Mouse (Mus musculus) heart, adult 2 months (tissue): ENCODE results near the gene Zdhhc6. TPM values are rescaled to one million over a fixed set of nuclear protein-coding genes. Genes with fewer than 3 reads are reported as not detected.
A peak's percentile ranks its signal among the peaks of the same experiment; 100 is the strongest.

ENCODE experiments used
- DNase-seq, 2 experiments: peaks; one replicate each; pipeline ENCODE4 v3.0.0; 2021
- H3K27ac ChIP-seq: fragments of 200-600 bp; 2 replicates; pipeline ENCODE4 v1.8.1; 2022
- H3K27me3 ChIP-seq: fragments of 200-500 bp; 2 replicates; pipeline ENCODE4 v1.6.1; 2012; ENCODE audit warnings: mild to moderate bottlenecking, low read length, inconsistent platforms, mixed read lengths; ENCODE audit not compliant: control insufficient read depth, insufficient read depth
- H3K36me3 ChIP-seq: fragments of 200-500 bp; 2 replicates; pipeline ENCODE4 v1.6.1; 2012; ENCODE audit warnings: low read length, inconsistent platforms; ENCODE audit not compliant: control insufficient read depth, insufficient read depth
- H3K4me1 ChIP-seq: fragments of 200-500 bp; 2 replicates; pipeline ENCODE4 v1.6.1; 2011; ENCODE audit warnings: low read length; ENCODE audit not compliant: control insufficient read depth, insufficient read depth
- H3K4me3 ChIP-seq: fragments of 200-600 bp; 2 replicates; pipeline ENCODE4 v1.8.1; 2022
- H3K79me2 ChIP-seq: fragments of 200-500 bp; replicated peaks from 2 replicates; pipeline ENCODE4 v1.6.1; 2012; ENCODE audit warnings: mild to moderate bottlenecking, inconsistent platforms, low read length, moderate library complexity, mixed read lengths; ENCODE audit not compliant: control insufficient read depth, insufficient read depth
- H3K9ac ChIP-seq: fragments of 200-500 bp; 2 replicates; pipeline ENCODE4 v1.6.1; 2012; ENCODE audit warnings: low read depth, mild to moderate bottlenecking, control low read depth, inconsistent platforms, low read length, mixed read lengths
- CTCF ChIP-seq: fragments of 200-600 bp; IDR thresholded peaks from 2 replicates; pipeline ENCODE4 v1.8.1; 2022; ENCODE audit warnings: antibody characterized with exemption, mild to moderate bottlenecking, moderate library complexity
- EP300 ChIP-seq: fragments of 200-500 bp; IDR thresholded peaks from 2 replicates; pipeline ENCODE4 v1.6.1; 2011; ENCODE audit warnings: low read depth, low read length, control low read depth; ENCODE audit not compliant: insufficient read depth
- POLR2A ChIP-seq: fragments of 200-500 bp; IDR thresholded peaks from 2 replicates; pipeline ENCODE4 v1.6.1; 2011; ENCODE audit warnings: mild to moderate bottlenecking, low read depth, low read length, control low read depth; ENCODE audit not compliant: insufficient read depth
- WGBS: fragments of 180-500 bp; shearing (Covaris S2); methylation state at CpG from one replicate; pipeline ENCODE4 v1.1.7; 2018; 5-methylcytosine and 5-hydroxymethylcytosine counted together
- intact Hi-C: fragments of 180-260 bp; cut with DNase I; formaldehyde crosslinking; loops from one replicate; pipeline ENCODE4 v1.15.1; 2025
- polyA plus RNA-seq: library from polyadenylated mRNA; depleted of rRNA; stranded (reverse); fragments of >200 nt; gene quantifications from 2 replicates; pipeline ENCODE4 v1.2.3, GENCODE M21; 2012
- total RNA-seq, 2 experiments: library from RNA; stranded (reverse); gene quantifications; 2 replicates each; pipeline ENCODE4 v1.2.3; 2021

The Zdhhc6 gene
- total and polyA plus RNA-seq, 3 experiments, result 10.4 to 22.1 (median 19.6) TPM

DNA sequence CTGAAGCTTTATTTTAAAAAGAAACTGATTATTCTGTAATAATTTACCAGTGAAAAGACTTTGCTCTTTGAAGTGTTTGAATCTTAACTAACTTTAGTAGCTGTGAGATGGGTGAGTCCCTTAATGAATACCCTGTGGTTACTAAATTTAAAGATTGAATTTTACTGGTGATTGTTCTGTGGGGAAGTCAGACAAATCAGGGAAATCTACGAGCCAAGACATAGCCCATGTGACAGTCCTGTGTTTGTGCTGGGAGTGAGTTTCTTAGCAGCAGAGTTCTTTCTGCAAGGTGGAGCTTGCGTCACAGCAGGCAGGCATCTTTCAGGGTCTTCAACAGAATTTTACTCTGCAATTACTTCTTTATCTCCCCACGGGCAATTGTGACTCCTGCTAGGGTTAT, 3.2 kb upstream of the Zdhhc6 start:
- intact Hi-C loops, result no loop called here
- Histone ChIP-seq H3K4me1 (no peaks in the 10 kb centered on the region), H3K27ac (no peak overlapping the region), H3K79me2 (no peaks in the 10 kb centered on the region), H3K27me3 (no peaks in the 10 kb centered on the region), H3K9ac (no peak overlapping the region), H3K4me3 (no peak overlapping the region), H3K36me3 (peaks cover 5% of the 10 kb centered on the region; the same call in 1 of the 2 replicates)
- WGBS, result 47% methylated on average over 3 of the region's 3 CpGs
- no peak for TF ChIP-seq EP300
- DNase-seq, result no peak

- Histone ChIP-seq H3K79me2 (no peaks in the 10 kb centered on the region), H3K9ac (peak overlapping the region; percentile 31; the same call in 1 of the 2 replicates), H3K4me1 (no peaks in the 10 kb centered on the region), H3K4me3 (peak overlapping the region; percentile 96), H3K27ac (no peak overlapping the region), H3K36me3 (peaks cover 5% of the 10 kb centered on the region; the same call in 1 of the 2 replicates), H3K27me3 (no peaks in the 10 kb centered on the region)
- DNase-seq, result no peak
- intact Hi-C loops, result loop anchor here (2.0 kb wide), 1 partner anchor 64 kb away; no protein-coding TSS in a partner anchor
- TF ChIP-seq CTCF, result no peak
- no peak for TF ChIP-seq POLR2A
- TF ChIP-seq EP300, result no peak
- 37% methylated on average over 10 of the region's 10 CpGs for WGBS
Measured at GRCm38 (mm10) chr19:55316901-55317300, 1.1 kb upstream of the Zdhhc6 start.

DNA sequence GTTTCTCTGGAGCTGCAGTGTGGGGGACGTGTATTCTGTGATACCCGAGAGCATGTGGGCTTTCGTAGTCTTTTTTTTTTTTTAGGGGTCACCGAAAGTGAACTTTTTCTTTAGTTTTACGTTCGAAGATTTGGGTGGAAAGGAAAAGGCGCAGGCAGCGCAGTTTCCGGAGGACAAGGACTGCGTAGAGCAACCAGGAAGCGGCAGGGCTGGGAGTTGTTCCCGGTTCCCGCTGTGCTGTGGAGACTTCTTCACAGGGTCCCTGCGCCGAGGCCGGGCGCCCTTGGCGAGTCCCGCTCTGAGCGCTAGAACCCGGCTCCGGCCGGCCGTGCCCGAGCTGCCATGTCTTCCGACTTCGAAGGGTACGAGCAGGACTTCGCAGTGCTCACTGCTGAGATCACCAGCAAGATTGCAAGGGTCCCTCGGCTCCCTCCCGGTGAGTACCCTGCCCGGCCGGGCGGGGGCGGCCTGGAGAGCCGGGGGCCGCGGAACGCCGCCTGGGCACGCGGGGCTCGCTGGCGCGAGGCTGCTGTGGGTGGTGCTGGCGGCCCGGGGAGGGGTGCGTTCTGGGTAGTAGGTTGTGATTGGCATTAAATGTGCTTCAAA, 380 bp upstream of the Zdhhc6 start, which contains the start of gene Vti1a:
Gene Vti1a, plus strand, starts transcription at position 187 of the 606 bp plus-strand sequence.
- intact Hi-C loops, result loop anchor here (2.0 kb wide), 1 partner anchor 63 kb away; no protein-coding TSS in a partner anchor
- Histone ChIP-seq H3K9ac (peak within 1 kb of the TSS; percentile 91), H3K27me3 (no peaks in the 10 kb centered on the region), H3K27ac (peak within 1 kb of the TSS; percentile 94), H3K79me2 (no peaks in the 10 kb centered on the region), H3K4me3 (peak within 1 kb of the TSS; percentile 96), H3K4me1 (no peaks in the 10 kb centered on the region), H3K36me3 (peaks cover 5% of the 10 kb centered on the region; the same call in 1 of the 2 replicates)
- TF ChIP-seq CTCF, result peak; percentile 76
- TF ChIP-seq POLR2A, result peak; percentile 50
- no peak for TF ChIP-seq EP300
- DNase-seq, result peak; percentile 89 to 90
- 1% methylated on average over 48 of the region's 48 CpGs for WGBS

- Histone ChIP-seq H3K36me3 (peaks cover 5% of the 10 kb centered on the region), H3K9ac (no peak overlapping the region), H3K4me1 (no peaks in the 10 kb centered on the region), H3K27me3 (no peaks in the 10 kb centered on the region), H3K79me2 (no peaks in the 10 kb centered on the region), H3K4me3 (no peak overlapping the region), H3K27ac (no peak overlapping the region)
- intact Hi-C loops, result no loop called here
- 94% methylated on average over 2 of the region's 2 CpGs for WGBS
- no peak for DNase-seq
- TF ChIP-seq POLR2A (no peak), EP300 (no peak), CTCF (no peak)
Measured at GRCm38 (mm10) chr19:55313649-55314048, 2.2 kb downstream of the Zdhhc6 start.

GRCm38 (mm10) chr19:55311874-55312273, 4.0 kb downstream of the Zdhhc6 start:
- no peak for DNase-seq

GRCm38 (mm10) chr19:55305024-55305423, 10.8 kb downstream of the Zdhhc6 start:
- Histone ChIP-seq H3K27ac (no peak overlapping the region), H3K4me3 (no peak overlapping the region), H3K79me2 (no peaks in the 10 kb centered on the region), H3K4me1 (no peaks in the 10 kb centered on the region), H3K36me3 (no peaks in the 10 kb centered on the region; the same call in 1 of the 2 replicates), H3K27me3 (no peaks in the 10 kb centered on the region), H3K9ac (no peak overlapping the region)
- TF ChIP-seq POLR2A, result no peak
- TF ChIP-seq CTCF, result peak; percentile 68
- TF ChIP-seq EP300, result no peak
- no peak for DNase-seq
- intact Hi-C loops, result loop anchor here (1.0 to 10.0 kb wide), 2 partner anchors 87 to 210 kb away; no protein-coding TSS in a partner anchor

More at GRCm38 (mm10) chr19:55311874-55312273, 4.0 kb downstream of the Zdhhc6 start:
- H3K4me1 ChIP-seq, result no peaks in the 10 kb centered on the region
- no peaks in the 10 kb centered on the region for H3K27me3 ChIP-seq
- no peak overlapping the region for H3K4me3 ChIP-seq
- H3K79me2 ChIP-seq, result no peaks in the 10 kb centered on the region
- peaks cover 5% of the 10 kb centered on the region for H3K36me3 ChIP-seq
- 87% methylated on average over 8 of the region's 8 CpGs for WGBS
- intact Hi-C loops, result no loop called here
- no peak for TF ChIP-seq CTCF
- H3K9ac ChIP-seq, result no peak overlapping the region
- H3K27ac ChIP-seq, result no peak overlapping the region
